Mouse (Mus musculus): ENCODE data around the gene Dph1. TPM values are rescaled to one million over a fixed set of nuclear protein-coding genes. Genes with fewer than 3 reads are reported as not detected.

Gene Dph1
- polyA plus RNA-seq, 1 experiment from 2014 or later, result 20.7 TPM

GRCm38 (mm10) chr11:75166861-75167642, 24.0 kb downstream of the Dph1 start:
- H3K4me1 ChIP-seq (ENCODE audit: control insufficient read depth, insufficient read depth, low read length), result peaks cover 55% of the 10 kb centered on the region
- H3K36me3 ChIP-seq (ENCODE audit: control insufficient read depth, insufficient read depth, low read length), result peaks cover 5% of the 10 kb centered on the region; the same call in 1 of the 2 replicates
- peak overlapping the region; percentile 94 for H3K27ac ChIP-seq (ENCODE audit: low read length)
- peak overlapping the region; percentile 88 for H3K4me2 ChIP-seq (ENCODE audit: low read depth, low read length)
- peaks cover 23% of the 10 kb centered on the region for H3K27me3 ChIP-seq (ENCODE audit: control insufficient read depth, insufficient read depth, low read length)
- peak overlapping the region; percentile 73 for H3K4me3 ChIP-seq (replicated peaks; ENCODE audit: low read length)
- H3K9ac ChIP-seq (ENCODE audit: low read length), result peak overlapping the region; percentile 86
- no peaks in the 10 kb centered on the region for H3K9me3 ChIP-seq (replicated peaks; ENCODE audit: control insufficient read depth, low read length)
- ATAC-seq (ENCODE audit: insufficient read depth, low FRiP score), result no peak
- WGBS, result 5% methylated on average over 67 of the region's 68 CpGs

GRCm38 (mm10) chr11:75166193-75166842, 24.7 kb downstream of the Dph1 start:
- H3K4me1 ChIP-seq (ENCODE audit: control insufficient read depth, insufficient read depth, low read length), result peaks cover 60% of the 10 kb centered on the region
- H3K36me3 ChIP-seq (ENCODE audit: control insufficient read depth, insufficient read depth, low read length), result peaks cover 5% of the 10 kb centered on the region; the same call in 1 of the 2 replicates
- H3K9me3 ChIP-seq (replicated peaks; ENCODE audit: control insufficient read depth, low read length), result no peaks in the 10 kb centered on the region
- peaks cover 22% of the 10 kb centered on the region for H3K27me3 ChIP-seq (ENCODE audit: control insufficient read depth, insufficient read depth, low read length)
- peak overlapping the region; percentile 86 for H3K9ac ChIP-seq (ENCODE audit: low read length)
- peak overlapping the region; percentile 73 for H3K4me3 ChIP-seq (replicated peaks; ENCODE audit: low read length)
- H3K27ac ChIP-seq (ENCODE audit: low read length), result peak overlapping the region; percentile 94
- ATAC-seq (ENCODE audit: insufficient read depth, low FRiP score), result no peak
- 10% methylated on average over 55 of the region's 55 CpGs for WGBS
- H3K4me2 ChIP-seq (ENCODE audit: low read depth, low read length), result peak overlapping the region; percentile 88

DNA sequence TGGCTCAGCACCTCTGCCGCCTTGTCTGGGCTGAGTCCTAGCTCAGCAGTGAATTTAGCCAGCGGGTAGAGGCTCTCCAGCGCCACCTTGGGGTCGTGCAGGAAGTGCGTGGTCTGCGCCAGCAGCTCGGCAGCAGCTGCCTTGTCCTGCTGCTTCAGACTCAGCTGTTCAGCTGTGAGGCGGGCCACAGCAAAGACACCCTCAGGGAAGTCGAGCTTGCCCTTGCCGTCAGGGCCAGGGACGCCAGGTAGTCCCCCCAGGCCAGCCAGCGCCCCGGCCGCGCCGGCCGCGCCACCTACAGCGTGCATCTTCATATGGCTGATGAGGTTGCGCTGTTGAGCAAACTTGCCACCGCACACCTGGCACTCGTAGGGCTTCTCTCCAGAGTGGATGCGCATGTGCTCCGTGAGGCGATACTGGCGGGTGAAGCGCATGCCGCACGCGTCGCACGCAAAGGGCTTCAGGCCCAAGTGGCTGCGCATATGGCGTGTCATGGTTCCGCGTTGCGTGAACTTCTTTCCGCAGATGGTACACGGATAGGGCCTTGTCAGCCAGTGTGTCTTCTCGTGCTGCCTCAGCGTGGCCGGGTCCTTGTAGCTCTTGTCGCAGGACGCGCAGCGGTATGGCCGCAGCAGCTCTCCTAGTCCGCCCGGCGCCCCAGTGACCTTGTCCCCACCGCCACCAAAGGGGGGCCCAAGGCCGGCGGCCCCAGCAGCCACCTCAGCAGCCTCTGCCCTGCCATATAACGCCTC, 25.4 kb downstream of the Dph1 start:
- Histone ChIP-seq H3K27ac (ENCODE audit: low read length) (peak overlapping the region; percentile 94), H3K4me2 (ENCODE audit: low read depth, low read length) (peak overlapping the region; percentile 88), H3K27me3 (ENCODE audit: control insufficient read depth, insufficient read depth, low read length) (peaks cover 17% of the 10 kb centered on the region), H3K4me1 (ENCODE audit: control insufficient read depth, insufficient read depth, low read length) (peaks cover 57% of the 10 kb centered on the region), H3K9me3 (replicated peaks; ENCODE audit: control insufficient read depth, low read length) (no peaks in the 10 kb centered on the region), H3K36me3 (ENCODE audit: control insufficient read depth, insufficient read depth, low read length) (peaks cover 5% of the 10 kb centered on the region; the same call in 1 of the 2 replicates), H3K4me3 (replicated peaks; ENCODE audit: low read length) (peak overlapping the region; percentile 73), H3K9ac (ENCODE audit: low read length) (peak overlapping the region; percentile 86)
- WGBS, result 11% methylated on average over 54 of the region's 54 CpGs
- peak; percentile 5; the same call in 1 of the 2 replicates for ATAC-seq (ENCODE audit: insufficient read depth, low FRiP score)

- Histone ChIP-seq H3K9me3 (replicated peaks; ENCODE audit: control insufficient read depth, low read length) (no peaks in the 10 kb centered on the region), H3K9ac (ENCODE audit: low read length) (peak overlapping the region; percentile 86), H3K4me1 (ENCODE audit: control insufficient read depth, insufficient read depth, low read length) (peaks cover 56% of the 10 kb centered on the region), H3K27ac (ENCODE audit: low read length) (peak overlapping the region; percentile 94), H3K36me3 (ENCODE audit: control insufficient read depth, insufficient read depth, low read length) (peaks cover 5% of the 10 kb centered on the region; the same call in 1 of the 2 replicates), H3K4me3 (replicated peaks; ENCODE audit: low read length) (peak overlapping the region; percentile 73), H3K27me3 (ENCODE audit: control insufficient read depth, insufficient read depth, low read length) (peaks cover 11% of the 10 kb centered on the region), H3K4me2 (ENCODE audit: low read depth, low read length) (peak overlapping the region; percentile 88)
- ATAC-seq (ENCODE audit: insufficient read depth, low FRiP score), result no peak
- 22% methylated on average over 15 of the region's 15 CpGs for WGBS
Measured at GRCm38 (mm10) chr11:75164750-75165149, 26.3 kb downstream of the Dph1 start.

DNA sequence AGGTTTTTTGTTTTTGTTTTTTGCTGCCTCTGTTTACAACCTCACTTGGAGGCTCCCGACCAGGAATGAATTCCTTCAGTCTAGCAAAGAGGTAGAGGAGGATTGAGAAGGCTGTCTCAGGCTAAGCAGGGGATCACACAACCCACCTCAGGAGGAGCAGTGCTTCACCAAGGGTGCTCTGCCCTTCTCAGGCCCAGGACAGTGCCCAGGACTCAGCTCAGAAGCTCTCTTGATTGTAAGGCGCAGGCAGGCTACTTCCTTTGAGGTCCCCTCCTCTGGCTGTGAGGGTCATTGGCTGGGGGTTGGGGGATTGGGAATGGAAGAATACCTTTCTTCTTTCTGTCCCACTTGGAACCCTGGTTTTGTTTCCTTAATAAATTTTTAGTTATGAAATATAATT, 27.0 kb downstream of the Dph1 start:
- H3K27ac ChIP-seq (ENCODE audit: low read length), result peak overlapping the region; percentile 94
- H3K4me1 ChIP-seq (ENCODE audit: control insufficient read depth, insufficient read depth, low read length), result peaks cover 54% of the 10 kb centered on the region
- 53% methylated on average over 2 of the region's 2 CpGs for WGBS

DNA sequence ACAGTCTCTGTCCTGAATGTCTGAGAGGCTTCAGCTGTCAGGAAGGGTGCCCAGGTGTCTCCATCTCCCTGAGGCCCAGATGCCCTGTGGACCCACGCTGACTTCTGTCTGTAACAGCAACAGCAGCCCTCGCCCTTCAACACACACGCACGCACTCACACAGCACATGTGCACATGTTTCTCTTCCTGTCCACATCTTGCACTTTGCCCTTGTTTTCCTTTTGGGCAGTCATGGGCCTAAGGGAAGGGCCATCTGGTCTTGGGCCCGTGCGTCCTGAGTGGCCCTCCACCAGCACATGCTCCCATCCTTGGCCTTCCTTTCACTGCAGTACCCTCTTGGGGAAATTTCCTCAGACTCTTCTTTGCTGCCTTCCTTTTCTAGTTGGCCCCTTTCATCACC, 27.7 kb downstream of the Dph1 start:
- no peak overlapping the region; the same call in 1 of the 2 replicates for H3K4me3 ChIP-seq (replicated peaks; ENCODE audit: low read length)
- peaks cover 5% of the 10 kb centered on the region; the same call in 1 of the 2 replicates for H3K36me3 ChIP-seq (ENCODE audit: control insufficient read depth, insufficient read depth, low read length)
- H3K27me3 ChIP-seq (ENCODE audit: control insufficient read depth, insufficient read depth, low read length), result peaks cover 11% of the 10 kb centered on the region
- H3K27ac ChIP-seq (ENCODE audit: low read length), result peak overlapping the region; percentile 94
- peak overlapping the region; percentile 86 for H3K9ac ChIP-seq (ENCODE audit: low read length)
- no peaks in the 10 kb centered on the region for H3K9me3 ChIP-seq (replicated peaks; ENCODE audit: control insufficient read depth, low read length)
- 63% methylated on average over 6 of the region's 6 CpGs for WGBS
- H3K4me1 ChIP-seq (ENCODE audit: control insufficient read depth, insufficient read depth, low read length), result peaks cover 61% of the 10 kb centered on the region
- peak overlapping the region; percentile 88 for H3K4me2 ChIP-seq (ENCODE audit: low read depth, low read length)
- ATAC-seq (ENCODE audit: insufficient read depth, low FRiP score), result no peak

More for the DNA sequence above, 27.0 kb downstream of the Dph1 start:
- no peak for ATAC-seq (ENCODE audit: insufficient read depth, low FRiP score)
- Histone ChIP-seq H3K4me3 (replicated peaks; ENCODE audit: low read length) (peak overlapping the region; percentile 73), H3K9ac (ENCODE audit: low read length) (peak overlapping the region; percentile 86), H3K27me3 (ENCODE audit: control insufficient read depth, insufficient read depth, low read length) (peaks cover 11% of the 10 kb centered on the region), H3K36me3 (ENCODE audit: control insufficient read depth, insufficient read depth, low read length) (peaks cover 5% of the 10 kb centered on the region; the same call in 1 of the 2 replicates), H3K9me3 (replicated peaks; ENCODE audit: control insufficient read depth, low read length) (no peaks in the 10 kb centered on the region), H3K4me2 (ENCODE audit: low read depth, low read length) (peak overlapping the region; percentile 88)

GRCm38 (mm10) chr11:75162591-75163080, 28.4 kb downstream of the Dph1 start:
- H3K36me3 ChIP-seq (ENCODE audit: control insufficient read depth, insufficient read depth, low read length), result peaks cover 5% of the 10 kb centered on the region; the same call in 1 of the 2 replicates
- no peak overlapping the region for H3K4me2 ChIP-seq (ENCODE audit: low read depth, low read length)
- H3K4me3 ChIP-seq (replicated peaks; ENCODE audit: low read length), result no peak overlapping the region
- 80% methylated on average over 12 of the region's 12 CpGs for WGBS
- no peak for ATAC-seq (ENCODE audit: insufficient read depth, low FRiP score)
- no peaks in the 10 kb centered on the region for H3K9me3 ChIP-seq (replicated peaks; ENCODE audit: control insufficient read depth, low read length)
- peaks cover 65% of the 10 kb centered on the region for H3K4me1 ChIP-seq (ENCODE audit: control insufficient read depth, insufficient read depth, low read length)
- peak overlapping the region; percentile 94 for H3K27ac ChIP-seq (ENCODE audit: low read length)
- peaks cover 10% of the 10 kb centered on the region for H3K27me3 ChIP-seq (ENCODE audit: control insufficient read depth, insufficient read depth, low read length)
- H3K9ac ChIP-seq (ENCODE audit: low read length), result peak overlapping the region; percentile 86

DNA sequence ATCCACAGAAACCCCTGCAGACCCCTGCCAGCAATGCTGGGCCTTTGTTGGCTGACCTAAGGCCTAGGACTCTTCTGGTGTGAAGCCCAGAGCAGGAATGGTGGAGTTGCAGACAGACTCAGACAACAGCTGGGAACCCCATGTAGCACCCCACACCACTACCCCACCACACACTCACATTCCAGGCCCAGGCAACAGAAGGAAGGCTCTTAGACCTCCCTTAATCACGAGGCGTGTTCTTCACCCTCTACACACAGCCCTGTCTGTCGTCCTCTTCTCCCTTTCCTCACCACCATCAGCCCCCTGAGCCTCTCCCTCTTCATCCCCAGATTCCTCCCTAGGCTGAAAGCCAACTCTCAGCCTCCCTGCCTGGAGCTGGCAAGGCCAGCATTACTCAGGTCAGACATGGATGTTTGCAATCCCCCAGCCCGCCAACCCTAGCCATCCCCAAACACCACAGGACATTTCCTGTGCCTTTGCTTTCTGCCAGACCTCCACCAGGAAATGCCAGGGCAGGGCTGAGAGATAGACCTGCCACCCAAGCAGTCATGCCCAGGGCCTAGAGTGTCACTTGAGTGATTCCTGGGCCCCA, 29.5 kb downstream of the Dph1 start:
- H3K27me3 ChIP-seq (ENCODE audit: control insufficient read depth, insufficient read depth, low read length), result peaks cover 7% of the 10 kb centered on the region
- peaks cover 5% of the 10 kb centered on the region; the same call in 1 of the 2 replicates for H3K36me3 ChIP-seq (ENCODE audit: control insufficient read depth, insufficient read depth, low read length)
- no peaks in the 10 kb centered on the region for H3K9me3 ChIP-seq (replicated peaks; ENCODE audit: control insufficient read depth, low read length)
- no peak overlapping the region for H3K4me3 ChIP-seq (replicated peaks; ENCODE audit: low read length)
- peak; percentile 59 for ATAC-seq (ENCODE audit: insufficient read depth, low FRiP score)
- no peak overlapping the region for H3K4me2 ChIP-seq (ENCODE audit: low read depth, low read length)
- 28% methylated on average over 4 of the region's 4 CpGs for WGBS
- H3K4me1 ChIP-seq (ENCODE audit: control insufficient read depth, insufficient read depth, low read length), result peaks cover 70% of the 10 kb centered on the region
- peak overlapping the region; percentile 94 for H3K27ac ChIP-seq (ENCODE audit: low read length)
- peak overlapping the region; percentile 52 for H3K9ac ChIP-seq (ENCODE audit: low read length)
